20 mouse cellular contexts compared by ENCODE assay signal in the genomic region with DNA sequence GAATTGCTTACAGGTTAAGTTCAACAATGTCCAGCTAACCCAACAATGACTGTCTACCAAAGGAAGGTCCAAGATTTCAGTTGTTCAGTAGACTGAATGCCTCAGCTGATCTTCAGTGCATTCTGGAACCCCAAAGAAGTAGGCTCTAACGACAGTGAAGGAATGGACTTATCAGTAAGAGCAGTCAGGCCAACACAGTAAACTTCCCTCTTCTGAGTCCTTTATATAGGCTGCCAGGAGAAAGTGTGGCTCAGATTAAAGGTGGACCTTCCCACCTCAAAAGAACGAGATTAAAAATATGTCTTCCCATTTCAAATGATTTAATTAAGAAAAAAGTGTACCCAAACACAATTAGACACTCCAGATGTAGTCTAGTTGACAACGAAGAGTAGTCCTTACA. TPM values are rescaled to one million over a fixed set of nuclear protein-coding genes. Genes with fewer than 3 reads are reported as not detected.
"Had no signal": no experiment of that assay in that cellular context is flagged by ENCODE, and none has a peak within 500 bp of the region (broad histone marks: within the 10 kb centered on the region; RNA-seq: fewer than 3 reads in every experiment).

No protein-coding gene starts in this region.

- H3K4me3 ChIP-seq: neural tube, embryonic 12.5 days; neural tube, embryonic 13.5 days; neural tube, embryonic 15.5 days; stomach, embryonic 15.5 days had no signal

- H3K27me3 ChIP-seq: neural tube, embryonic 12.5 days; neural tube, embryonic 15.5 days had no signal

- DNase-seq: right cerebral cortex, postnatal 14 days; right cerebral cortex, postnatal 25 days; right cerebral cortex, postnatal 4 days; spleen, adult 18-20 months; thymus, adult 18-20 months; thymus, adult 2 months; thymus, postnatal 25 days; thymus, postnatal 36 days; thymus, postnatal 4 days had no signal

- H3K36me3 ChIP-seq: stomach, embryonic 15.5 days had no signal

- H3K9ac ChIP-seq: neural tube, embryonic 12.5 days; neural tube, embryonic 13.5 days; neural tube, embryonic 15.5 days; stomach, embryonic 15.5 days had no signal

- H3K9me3 ChIP-seq: neural tube, embryonic 12.5 days; neural tube, embryonic 13.5 days; neural tube, embryonic 15.5 days; stomach, embryonic 15.5 days had no signal

- H3K27ac ChIP-seq: neural tube, embryonic 12.5 days; neural tube, embryonic 13.5 days; neural tube, embryonic 15.5 days; stomach, embryonic 15.5 days; stomach, postnatal 0 days had no signal

- H3K4me2 ChIP-seq: neural tube, embryonic 12.5 days; neural tube, embryonic 13.5 days; stomach, embryonic 15.5 days had no signal

RNA-seq across cellular contexts. Expression of a gene that starts 1.8 kb away (rescaled TPM):
- total RNA-seq: neutrophil, adult 5-6 weeks had no signal
- polyA plus RNA-seq: small intestine, adult 2 months; testis, adult 2 months; thymus, adult 2 months; thymus, postnatal 0 days; urinary bladder, adult 2 months had no signal

RNA-seq across cellular contexts. Expression of a gene that starts 17.7 kb away (rescaled TPM):
- total RNA-seq: neutrophil, adult 5-6 weeks had no signal

RNA-seq across cellular contexts. Expression of a gene that starts 29.9 kb away (rescaled TPM):
- total RNA-seq: neutrophil, adult 5-6 weeks had no signal
- polyA plus RNA-seq: neural tube, embryonic 14.5 days; thymus, postnatal 0 days had no signal
